Mouse (Mus musculus): ENCODE results near the gene Nsun4. TPM values are rescaled to one million over a fixed set of nuclear protein-coding genes. Genes with fewer than 3 reads are reported as not detected.

Nsun4 gene
- polyA plus RNA-seq, 1 experiment from 2014 or later, result 30.5 TPM

- H3K27me3 ChIP-seq (ENCODE audit: control insufficient read depth, insufficient read depth, low read length), result no peaks in the 10 kb centered on the region
- no peak overlapping the region for H3K4me2 ChIP-seq (ENCODE audit: low read length)
These were observed 3.9 kb upstream of the Nsun4 start for GRCm38 (mm10) chr4:116057559-116057958.

GRCm38 (mm10) chr4:116052526-116053293 lies 966 bp downstream of the Nsun4 start:
- peak overlapping the region; percentile 67 to 72 for H3K4me3 ChIP-seq (ENCODE audit: control insufficient read depth in 1 of 2, insufficient read depth in 1 of 2, low read depth in 1 of 2, low read length in 2 of 2)
- peak overlapping the region; percentile 80 for H3K9ac ChIP-seq (ENCODE audit: low read length)
- H3K27me3 ChIP-seq (ENCODE audit: control insufficient read depth, insufficient read depth, low read length), result no peaks in the 10 kb centered on the region
- 7% methylated on average over 22 of the region's 22 CpGs for WGBS
- peak overlapping the region; percentile 95 to 96 for H3K27ac ChIP-seq (replicated peaks in 1 of 2; ENCODE audit: control insufficient read depth in 1 of 2, insufficient read depth in 1 of 2, low read depth in 2 of 2, low read length in 2 of 2)
- H3K36me3 ChIP-seq (ENCODE audit: control insufficient read depth, insufficient read depth, low read length), result peaks cover 6% of the 10 kb centered on the region; the same call in 1 of the 2 replicates
- peak overlapping the region; percentile 97 for H3K4me2 ChIP-seq (ENCODE audit: low read length)
- no peaks in the 10 kb centered on the region for H3K9me3 ChIP-seq (ENCODE audit: control insufficient read depth, low read length)
- ATAC-seq (ENCODE audit: insufficient number of reproducible peaks, insufficient read depth, low FRiP score, low read depth), result 0 out of 2 replicates have a peak, but pooled peaks have one; percentile 31
- H3K4me1 ChIP-seq (ENCODE audit: control insufficient read depth in 2 of 2, insufficient read depth in 2 of 2, low read length in 2 of 2), result peaks cover 5 to 10% of the 10 kb centered on the region in 2 experiments; a peak in 3 of 4 replicates

More at GRCm38 (mm10) chr4:116057559-116057958, 3.9 kb upstream of the Nsun4 start:
- Histone ChIP-seq H3K9ac (ENCODE audit: low read length) (no peak overlapping the region), H3K36me3 (ENCODE audit: control insufficient read depth, insufficient read depth, low read length) (no peaks in the 10 kb centered on the region), H3K9me3 (ENCODE audit: control insufficient read depth, low read length) (no peaks in the 10 kb centered on the region), H3K4me3 (ENCODE audit: control insufficient read depth in 1 of 2, insufficient read depth in 1 of 2, low read depth in 1 of 2, low read length in 2 of 2) (no peak overlapping the region), H3K4me1 (ENCODE audit: control insufficient read depth in 2 of 2, insufficient read depth in 2 of 2, low read length in 2 of 2) (peaks cover 2 to 6% of the 10 kb centered on the region in 2 experiments; a peak in 3 of 4 replicates), H3K27ac (replicated peaks in 1 of 2; ENCODE audit: control insufficient read depth in 1 of 2, insufficient read depth in 1 of 2, low read depth in 2 of 2, low read length in 2 of 2) (no peak overlapping the region)
- no peak for ATAC-seq (ENCODE audit: insufficient number of reproducible peaks, insufficient read depth, low FRiP score, low read depth)
- 11% methylated on average over 1 of the region's 1 CpGs for WGBS

GRCm38 (mm10) chr4:116049211-116049610 lies 4.5 kb downstream of the Nsun4 start:
- H3K4me2 ChIP-seq (ENCODE audit: low read length), result no peak overlapping the region
- H3K27me3 ChIP-seq (ENCODE audit: control insufficient read depth, insufficient read depth, low read length), result no peaks in the 10 kb centered on the region
- no peaks in the 10 kb centered on the region for H3K9me3 ChIP-seq (ENCODE audit: control insufficient read depth, low read length)
- no peak overlapping the region for H3K27ac ChIP-seq (replicated peaks in 1 of 2; ENCODE audit: control insufficient read depth in 1 of 2, insufficient read depth in 1 of 2, low read depth in 2 of 2, low read length in 2 of 2)
- no peak for ATAC-seq (ENCODE audit: insufficient number of reproducible peaks, insufficient read depth, low FRiP score, low read depth)
- no peak overlapping the region for H3K9ac ChIP-seq (ENCODE audit: low read length)
- WGBS, result 69% methylated on average over 3 of the region's 3 CpGs
- H3K4me1 ChIP-seq (ENCODE audit: control insufficient read depth in 2 of 2, insufficient read depth in 2 of 2, low read length in 2 of 2), result peaks cover 5 to 8% of the 10 kb centered on the region in 2 experiments; a peak in 3 of 4 replicates
- H3K4me3 ChIP-seq (ENCODE audit: control insufficient read depth in 1 of 2, insufficient read depth in 1 of 2, low read depth in 1 of 2, low read length in 2 of 2), result no peak overlapping the region
- H3K36me3 ChIP-seq (ENCODE audit: control insufficient read depth, insufficient read depth, low read length), result peaks cover 12% of the 10 kb centered on the region

GRCm38 (mm10) chr4:116048130-116048920 lies 5.4 kb downstream of the Nsun4 start:
- Histone ChIP-seq H3K27ac (replicated peaks in 1 of 2; ENCODE audit: control insufficient read depth in 1 of 2, insufficient read depth in 1 of 2, low read depth in 2 of 2, low read length in 2 of 2) (no peak overlapping the region), H3K9me3 (ENCODE audit: control insufficient read depth, low read length) (no peaks in the 10 kb centered on the region), H3K4me1 (ENCODE audit: control insufficient read depth in 2 of 2, insufficient read depth in 2 of 2, low read length in 2 of 2) (peaks cover 5 to 6% of the 10 kb centered on the region in 2 experiments; a peak in 3 of 4 replicates), H3K4me2 (ENCODE audit: low read length) (no peak overlapping the region), H3K27me3 (ENCODE audit: control insufficient read depth, insufficient read depth, low read length) (no peaks in the 10 kb centered on the region), H3K4me3 (ENCODE audit: control insufficient read depth in 1 of 2, insufficient read depth in 1 of 2, low read depth in 1 of 2, low read length in 2 of 2) (no peak overlapping the region), H3K36me3 (ENCODE audit: control insufficient read depth, insufficient read depth, low read length) (peaks cover 16% of the 10 kb centered on the region), H3K9ac (ENCODE audit: low read length) (peak overlapping the region; percentile 19; the same call in 1 of the 2 replicates)
- 61% methylated on average over 7 of the region's 7 CpGs for WGBS
- ATAC-seq (ENCODE audit: insufficient number of reproducible peaks, insufficient read depth, low FRiP score, low read depth), result no peak

GRCm38 (mm10) chr4:116047681-116048080 lies 6.0 kb downstream of the Nsun4 start:
- no peak overlapping the region for H3K4me2 ChIP-seq (ENCODE audit: low read length)
- H3K9ac ChIP-seq (ENCODE audit: low read length), result no peak overlapping the region
- no peak overlapping the region for H3K4me3 ChIP-seq (ENCODE audit: control insufficient read depth in 1 of 2, insufficient read depth in 1 of 2, low read depth in 1 of 2, low read length in 2 of 2)
- no peaks in the 10 kb centered on the region for H3K9me3 ChIP-seq (ENCODE audit: control insufficient read depth, low read length)
- H3K27ac ChIP-seq (replicated peaks in 1 of 2; ENCODE audit: control insufficient read depth in 1 of 2, insufficient read depth in 1 of 2, low read depth in 2 of 2, low read length in 2 of 2), result no peak overlapping the region
- 86% methylated on average over 1 of the region's 1 CpGs for WGBS
- no peaks in the 10 kb centered on the region for H3K27me3 ChIP-seq (ENCODE audit: control insufficient read depth, insufficient read depth, low read length)
- peaks cover 3 to 6% of the 10 kb centered on the region in 2 experiments; a peak in 3 of 4 replicates for H3K4me1 ChIP-seq (ENCODE audit: control insufficient read depth in 2 of 2, insufficient read depth in 2 of 2, low read length in 2 of 2)
- peaks cover 22% of the 10 kb centered on the region for H3K36me3 ChIP-seq (ENCODE audit: control insufficient read depth, insufficient read depth, low read length)
- ATAC-seq (ENCODE audit: insufficient number of reproducible peaks, insufficient read depth, low FRiP score, low read depth), result no peak

GRCm38 (mm10) chr4:116046604-116047003 lies 7.1 kb downstream of the Nsun4 start:
- Histone ChIP-seq H3K4me3 (ENCODE audit: control insufficient read depth in 1 of 2, insufficient read depth in 1 of 2, low read depth in 1 of 2, low read length in 2 of 2) (no peak overlapping the region), H3K27ac (replicated peaks in 1 of 2; ENCODE audit: control insufficient read depth in 1 of 2, insufficient read depth in 1 of 2, low read depth in 2 of 2, low read length in 2 of 2) (no peak overlapping the region), H3K4me2 (ENCODE audit: low read length) (no peak overlapping the region), H3K9me3 (ENCODE audit: control insufficient read depth, low read length) (no peaks in the 10 kb centered on the region), H3K9ac (ENCODE audit: low read length) (no peak overlapping the region), H3K36me3 (ENCODE audit: control insufficient read depth, insufficient read depth, low read length) (peaks cover 32% of the 10 kb centered on the region), H3K27me3 (ENCODE audit: control insufficient read depth, insufficient read depth, low read length) (no peaks in the 10 kb centered on the region), H3K4me1 (ENCODE audit: control insufficient read depth in 2 of 2, insufficient read depth in 2 of 2, low read length in 2 of 2) (no peaks in the 10 kb centered on the region)
- WGBS, result 80% methylated on average over 2 of the region's 2 CpGs
- no peak for ATAC-seq (ENCODE audit: insufficient number of reproducible peaks, insufficient read depth, low FRiP score, low read depth)

- no peaks in the 10 kb centered on the region for H3K4me1 ChIP-seq (ENCODE audit: control insufficient read depth in 2 of 2, insufficient read depth in 2 of 2, low read length in 2 of 2)
- no peaks in the 10 kb centered on the region for H3K27me3 ChIP-seq (ENCODE audit: control insufficient read depth, insufficient read depth, low read length)
- H3K4me3 ChIP-seq (ENCODE audit: control insufficient read depth in 1 of 2, insufficient read depth in 1 of 2, low read depth in 1 of 2, low read length in 2 of 2), result no peak overlapping the region
- H3K4me2 ChIP-seq (ENCODE audit: low read length), result no peak overlapping the region
- no peak overlapping the region for H3K9ac ChIP-seq (ENCODE audit: low read length)
- no peak overlapping the region for H3K27ac ChIP-seq (replicated peaks in 1 of 2; ENCODE audit: control insufficient read depth in 1 of 2, insufficient read depth in 1 of 2, low read depth in 2 of 2, low read length in 2 of 2)
- WGBS, result 76% methylated on average over 3 of the region's 3 CpGs
- H3K9me3 ChIP-seq (ENCODE audit: control insufficient read depth, low read length), result no peaks in the 10 kb centered on the region
- no peak for ATAC-seq (ENCODE audit: insufficient number of reproducible peaks, insufficient read depth, low FRiP score, low read depth)
- peaks cover 61% of the 10 kb centered on the region for H3K36me3 ChIP-seq (ENCODE audit: control insufficient read depth, insufficient read depth, low read length)
These were observed 11.5 kb downstream of the Nsun4 start for GRCm38 (mm10) chr4:116042186-116042585.

All from heart, embryonic 14.5 days (tissue).